Mouse (Mus musculus): ENCODE results near the gene Ptch2. TPM values are rescaled to one million over a fixed set of nuclear protein-coding genes. Genes with fewer than 3 reads are reported as not detected.
A peak's percentile ranks its signal among the peaks of the same experiment; 100 is the strongest.

Ptch2 gene
- polyA plus RNA-seq, 1 experiment from 2014 or later: 7.1 TPM

DNA sequence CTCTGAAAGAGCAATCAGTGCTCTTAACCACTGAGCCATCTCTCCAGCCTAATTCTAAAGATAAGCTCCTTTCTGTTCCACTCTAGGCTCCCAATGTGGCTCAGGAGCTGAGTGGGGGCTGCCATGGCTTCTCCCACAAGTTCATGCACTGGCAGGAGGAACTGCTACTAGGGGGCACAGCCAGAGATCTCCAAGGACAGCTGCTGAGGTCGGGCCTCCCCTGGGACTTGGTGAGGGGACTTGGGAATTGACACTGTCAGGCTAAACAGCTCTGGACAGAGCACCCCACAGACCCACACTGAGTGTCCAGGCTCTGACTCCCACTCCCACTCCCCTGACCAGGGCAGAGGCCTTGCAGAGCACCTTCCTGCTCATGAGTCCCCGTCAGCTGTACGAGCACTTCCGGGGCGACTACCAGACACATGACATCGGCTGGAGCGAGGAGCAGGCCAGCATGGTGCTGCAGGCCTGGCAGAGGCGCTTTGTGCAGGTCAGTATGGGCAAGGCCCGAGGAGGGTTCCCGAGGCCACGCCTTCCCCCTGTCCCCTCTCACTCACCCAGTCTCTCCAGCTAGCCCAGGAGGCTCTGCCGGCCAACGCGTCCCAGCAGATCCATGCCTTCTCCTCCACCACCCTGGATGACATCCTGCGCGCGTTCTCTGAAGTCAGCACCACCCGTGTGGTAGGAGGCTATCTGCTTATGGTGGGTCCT, 12.1 kb downstream of the Ptch2 start:
- H3K36me3 ChIP-seq: peaks cover 53% of the 10 kb centered on the region
- ATAC-seq (ENCODE audit: low FRiP score): no peak
- no peaks in the 10 kb centered on the region for H3K27me3 ChIP-seq (replicated peaks)
- no peak overlapping the region for H3K9ac ChIP-seq (replicated peaks)
- peaks cover 11% of the 10 kb centered on the region for H3K4me1 ChIP-seq
- no peak overlapping the region for H3K4me2 ChIP-seq
- H3K27ac ChIP-seq (replicated peaks): no peak overlapping the region
- 90% methylated on average over 18 of the region's 18 CpGs for WGBS
- no peak overlapping the region for H3K4me3 ChIP-seq (replicated peaks)
- H3K9me3 ChIP-seq (replicated peaks): no peaks in the 10 kb centered on the region

DNA sequence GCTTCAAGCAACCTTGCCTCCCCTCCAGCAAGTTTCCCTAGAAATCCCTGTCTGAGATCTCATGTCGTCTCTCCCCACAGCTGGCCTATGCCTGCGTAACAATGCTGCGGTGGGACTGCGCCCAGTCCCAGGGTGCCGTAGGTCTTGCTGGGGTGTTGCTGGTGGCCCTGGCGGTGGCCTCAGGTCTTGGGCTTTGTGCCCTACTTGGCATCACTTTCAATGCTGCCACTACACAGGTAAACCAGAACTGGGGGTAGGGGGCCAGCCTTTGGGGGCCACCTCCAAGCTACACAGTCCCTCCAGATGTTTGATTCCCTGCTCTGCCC, 12.6 kb downstream of the Ptch2 start:
- no peak for ATAC-seq (ENCODE audit: low FRiP score)
- Histone ChIP-seq H3K4me1 (peaks cover 11% of the 10 kb centered on the region), H3K36me3 (peaks cover 58% of the 10 kb centered on the region), H3K4me2 (no peak overlapping the region), H3K4me3 (replicated peaks) (no peak overlapping the region), H3K9ac (replicated peaks) (no peak overlapping the region), H3K27me3 (replicated peaks) (no peaks in the 10 kb centered on the region), H3K27ac (replicated peaks) (no peak overlapping the region), H3K9me3 (replicated peaks) (no peaks in the 10 kb centered on the region)
- 91% methylated on average over 6 of the region's 6 CpGs for WGBS

DNA sequence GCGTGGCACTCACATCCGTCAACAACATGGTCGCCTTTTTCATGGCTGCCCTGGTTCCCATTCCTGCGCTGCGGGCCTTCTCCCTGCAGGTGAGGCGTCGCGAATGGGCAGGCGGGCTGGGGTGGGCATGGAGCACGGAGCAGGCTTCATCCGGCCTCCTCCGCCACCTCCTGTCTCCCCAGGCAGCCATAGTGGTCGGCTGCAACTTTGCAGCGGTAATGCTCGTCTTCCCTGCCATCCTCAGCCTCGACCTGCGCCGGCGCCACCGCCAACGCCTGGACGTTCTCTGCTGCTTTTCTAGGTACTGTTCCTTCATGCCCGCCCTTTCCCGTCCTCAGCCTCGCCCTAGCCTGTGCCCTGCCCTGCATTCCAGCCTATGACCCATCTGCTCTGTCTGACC, 13.5 kb downstream of the Ptch2 start:
- Histone ChIP-seq H3K27me3 (replicated peaks) (no peaks in the 10 kb centered on the region), H3K27ac (replicated peaks) (no peak overlapping the region), H3K4me3 (replicated peaks) (no peak overlapping the region), H3K36me3 (peaks cover 66% of the 10 kb centered on the region), H3K9me3 (replicated peaks) (no peaks in the 10 kb centered on the region), H3K4me1 (peaks cover 11% of the 10 kb centered on the region), H3K4me2 (no peak overlapping the region), H3K9ac (replicated peaks) (no peak overlapping the region)
- no peak for ATAC-seq (ENCODE audit: low FRiP score)
- 93% methylated on average over 25 of the region's 25 CpGs for WGBS

DNA sequence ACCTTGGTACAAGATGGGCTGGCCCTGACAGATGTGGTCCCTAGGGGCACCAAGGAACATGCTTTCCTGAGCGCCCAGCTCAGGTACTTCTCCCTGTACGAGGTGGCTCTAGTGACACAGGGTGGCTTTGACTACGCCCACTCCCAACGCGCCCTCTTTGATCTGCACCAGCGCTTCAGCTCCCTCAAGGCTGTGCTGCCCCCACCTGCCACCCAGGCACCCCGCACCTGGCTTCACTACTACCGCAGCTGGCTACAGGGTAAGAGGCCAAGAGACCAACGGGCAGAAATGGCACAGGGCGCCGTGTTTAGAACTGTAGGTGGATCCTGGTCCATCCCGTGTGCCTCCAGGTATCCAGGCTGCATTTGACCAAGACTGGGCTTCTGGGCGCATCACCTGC, 14.4 kb downstream of the Ptch2 start:
- ATAC-seq (ENCODE audit: low FRiP score): no peak
- Histone ChIP-seq H3K36me3 (peaks cover 73% of the 10 kb centered on the region), H3K4me3 (replicated peaks) (no peak overlapping the region), H3K4me1 (peaks cover 5% of the 10 kb centered on the region; the same call in 1 of the 2 replicates), H3K4me2 (no peak overlapping the region), H3K9me3 (replicated peaks) (no peaks in the 10 kb centered on the region), H3K27ac (replicated peaks) (no peak overlapping the region), H3K27me3 (replicated peaks) (no peaks in the 10 kb centered on the region), H3K9ac (replicated peaks) (no peak overlapping the region)
- 93% methylated on average over 13 of the region's 13 CpGs for WGBS

DNA sequence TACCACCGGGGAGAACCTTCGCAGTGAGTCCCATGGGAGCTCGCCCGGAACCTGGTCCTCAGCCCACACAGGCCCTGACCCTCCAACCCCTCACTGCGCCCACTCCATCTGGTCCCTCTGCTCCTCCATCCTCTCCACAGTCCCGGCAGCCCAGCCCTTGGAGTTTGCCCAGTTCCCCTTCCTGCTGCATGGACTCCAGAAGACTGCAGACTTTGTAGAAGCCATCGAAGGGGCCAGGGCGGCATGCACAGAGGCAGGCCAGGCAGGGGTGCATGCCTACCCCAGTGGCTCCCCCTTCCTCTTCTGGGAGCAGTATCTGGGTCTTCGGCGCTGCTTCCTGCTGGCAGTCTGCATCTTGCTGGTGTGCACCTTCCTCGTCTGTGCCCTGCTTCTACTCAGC, 15.1 kb downstream of the Ptch2 start:
- H3K9me3 ChIP-seq (replicated peaks): no peaks in the 10 kb centered on the region
- H3K27ac ChIP-seq (replicated peaks): no peak overlapping the region
- H3K27me3 ChIP-seq (replicated peaks): no peaks in the 10 kb centered on the region
- H3K36me3 ChIP-seq: peaks cover 73% of the 10 kb centered on the region
- no peak overlapping the region for H3K4me2 ChIP-seq
- WGBS: 90% methylated on average over 11 of the region's 11 CpGs
- H3K4me3 ChIP-seq (replicated peaks): no peak overlapping the region
- no peak overlapping the region for H3K9ac ChIP-seq (replicated peaks)
- no peak for ATAC-seq (ENCODE audit: low FRiP score)
- peaks cover under 1% of the 10 kb centered on the region; the same call in 1 of the 2 replicates for H3K4me1 ChIP-seq

DNA sequence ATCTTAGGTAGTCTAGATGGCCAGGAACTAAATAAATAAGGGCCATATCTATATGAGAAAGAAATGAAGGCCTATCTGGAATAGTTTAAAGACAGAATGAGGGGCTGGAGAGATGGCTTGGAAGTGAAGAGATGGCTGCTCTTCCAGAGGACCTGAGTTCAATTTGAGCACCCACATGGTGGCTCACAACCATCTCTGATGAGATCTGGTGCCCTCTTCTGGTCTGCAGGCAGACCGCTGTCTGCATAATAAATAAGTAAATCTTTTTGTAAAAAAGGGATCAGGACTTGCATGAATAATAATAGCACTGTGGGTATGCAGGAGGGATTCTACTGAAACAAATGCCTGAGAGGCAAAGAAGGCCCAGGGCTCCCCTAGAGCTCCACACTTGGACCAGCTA, 17.4 kb downstream of the Ptch2 start:
- no peak for ATAC-seq (ENCODE audit: low FRiP score)
- Histone ChIP-seq H3K27ac (replicated peaks) (no peak overlapping the region), H3K4me1 (no peaks in the 10 kb centered on the region), H3K27me3 (replicated peaks) (no peaks in the 10 kb centered on the region), H3K9ac (replicated peaks) (no peak overlapping the region), H3K4me2 (no peak overlapping the region), H3K4me3 (replicated peaks) (no peak overlapping the region), H3K36me3 (peaks cover 65% of the 10 kb centered on the region), H3K9me3 (replicated peaks) (no peaks in the 10 kb centered on the region)
- WGBS: 93% methylated on average over 1 of the region's 1 CpGs

DNA sequence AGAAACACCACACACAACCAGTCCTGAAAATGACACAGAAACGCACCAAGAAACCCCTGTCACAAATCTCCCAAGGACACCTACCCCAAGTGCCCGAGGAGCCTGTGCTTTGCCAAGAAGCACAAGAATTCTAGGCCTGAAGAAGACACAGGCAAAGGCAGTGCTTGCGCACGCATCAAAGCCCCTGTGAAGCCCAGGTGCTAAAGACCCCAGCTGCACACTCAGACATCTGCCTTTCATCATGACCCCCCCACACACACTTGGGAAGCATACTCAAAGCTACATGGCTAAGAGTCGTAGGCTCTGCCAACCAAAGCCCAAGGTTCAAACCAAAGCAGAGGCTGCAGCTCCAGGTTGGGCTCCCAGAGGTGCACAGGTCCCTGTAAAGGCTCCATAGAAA, 19.7 kb downstream of the Ptch2 start:
- Histone ChIP-seq H3K36me3 (peaks cover 42% of the 10 kb centered on the region), H3K4me3 (replicated peaks) (no peak overlapping the region), H3K4me1 (peaks cover 8% of the 10 kb centered on the region), H3K9me3 (replicated peaks) (no peaks in the 10 kb centered on the region), H3K27me3 (replicated peaks) (no peaks in the 10 kb centered on the region), H3K9ac (replicated peaks) (no peak overlapping the region), H3K4me2 (no peak overlapping the region), H3K27ac (replicated peaks) (no peak overlapping the region)
- WGBS: 90% methylated on average over 5 of the region's 5 CpGs
- ATAC-seq (ENCODE audit: low FRiP score): no peak

DNA sequence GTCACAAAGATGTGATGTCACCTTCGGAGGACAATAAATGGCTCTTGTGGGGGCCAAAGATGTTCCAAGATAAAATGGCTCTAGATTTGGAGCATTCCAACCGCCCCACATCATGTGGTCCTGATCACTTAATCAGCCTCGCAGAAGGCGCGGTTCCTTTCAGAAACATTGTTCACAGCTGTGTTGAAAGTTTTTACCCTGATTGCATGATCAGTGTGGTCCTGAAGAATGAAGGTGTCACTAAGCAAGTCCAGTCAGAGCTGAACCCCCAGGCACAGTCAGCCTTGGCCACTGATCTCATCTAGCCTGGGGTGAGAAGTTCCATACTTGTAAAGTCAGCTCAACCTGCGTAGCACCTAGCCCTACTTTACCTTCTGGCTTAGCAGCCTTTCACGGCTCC, 22.1 kb downstream of the Ptch2 start:
- H3K27me3 ChIP-seq (replicated peaks): no peaks in the 10 kb centered on the region
- 95% methylated on average over 7 of the region's 7 CpGs for WGBS
- H3K4me2 ChIP-seq: no peak overlapping the region
- no peak overlapping the region for H3K4me3 ChIP-seq (replicated peaks)
- ATAC-seq (ENCODE audit: low FRiP score): no peak
- no peak overlapping the region for H3K27ac ChIP-seq (replicated peaks)
- H3K9ac ChIP-seq (replicated peaks): no peak overlapping the region
- peaks cover 15% of the 10 kb centered on the region for H3K4me1 ChIP-seq
- H3K9me3 ChIP-seq (replicated peaks): no peaks in the 10 kb centered on the region
- H3K36me3 ChIP-seq: peaks cover 26% of the 10 kb centered on the region

DNA sequence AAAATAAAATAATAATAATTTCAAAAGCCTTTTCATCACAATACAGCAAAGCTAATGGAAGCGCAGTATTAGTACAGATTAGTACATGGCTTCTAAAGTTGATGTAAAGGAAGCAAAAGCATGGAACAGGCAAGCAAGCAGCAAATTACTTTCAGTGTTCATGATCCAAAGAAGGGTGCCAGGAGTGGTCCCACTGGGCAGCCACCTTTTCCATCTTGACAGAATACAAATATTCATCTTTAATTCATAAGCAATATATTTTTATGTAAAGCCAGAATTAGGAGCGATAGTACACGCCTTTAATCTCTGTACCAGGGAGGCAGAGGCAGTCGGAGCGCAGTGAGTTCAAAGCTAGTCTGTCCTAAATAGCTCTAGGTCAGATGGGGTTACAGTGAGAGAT, 23.8 kb downstream of the Ptch2 start:
- Histone ChIP-seq H3K9ac (replicated peaks) (peak overlapping the region; percentile 75), H3K27ac (replicated peaks) (peak overlapping the region; percentile 92), H3K4me2 (peak overlapping the region; percentile 97), H3K9me3 (replicated peaks) (no peaks in the 10 kb centered on the region), H3K36me3 (peaks cover 10% of the 10 kb centered on the region), H3K27me3 (replicated peaks) (no peaks in the 10 kb centered on the region), H3K4me3 (replicated peaks) (peak overlapping the region; percentile 81), H3K4me1 (peaks cover 19% of the 10 kb centered on the region)
- 70% methylated on average over 5 of the region's 5 CpGs for WGBS
- ATAC-seq (ENCODE audit: low FRiP score): no peak; the same call in 1 of the 2 replicates

DNA sequence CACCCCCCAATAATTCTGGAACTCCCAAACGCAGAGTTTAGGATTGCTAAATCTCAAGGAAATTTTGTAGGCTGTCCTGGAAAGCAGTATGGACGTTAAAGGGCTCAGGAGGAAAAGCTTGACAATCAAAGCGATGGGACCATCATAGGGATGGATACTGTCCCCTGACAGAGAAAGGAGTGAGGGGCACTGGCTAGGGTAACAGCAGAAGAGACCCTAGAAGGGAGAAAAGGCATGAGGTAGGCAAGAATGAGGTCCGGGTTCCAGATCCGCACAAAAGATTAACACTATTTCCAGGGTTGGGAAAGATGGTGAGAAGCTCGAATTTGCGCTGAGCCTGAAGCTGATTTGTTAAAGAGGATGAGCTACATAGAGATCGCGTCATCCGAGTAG, 24.2 kb downstream of the Ptch2 start:
- Histone ChIP-seq H3K9me3 (replicated peaks) (no peaks in the 10 kb centered on the region), H3K4me1 (peaks cover 23% of the 10 kb centered on the region), H3K27me3 (replicated peaks) (no peaks in the 10 kb centered on the region), H3K4me3 (replicated peaks) (peak overlapping the region; percentile 81), H3K27ac (replicated peaks) (peak overlapping the region; percentile 92), H3K36me3 (peaks cover 6% of the 10 kb centered on the region), H3K9ac (replicated peaks) (peak overlapping the region; percentile 75), H3K4me2 (peak overlapping the region; percentile 97)
- ATAC-seq (ENCODE audit: low FRiP score): peak; percentile 18; the same call in 1 of the 2 replicates
- 6% methylated on average over 10 of the region's 10 CpGs for WGBS

DNA sequence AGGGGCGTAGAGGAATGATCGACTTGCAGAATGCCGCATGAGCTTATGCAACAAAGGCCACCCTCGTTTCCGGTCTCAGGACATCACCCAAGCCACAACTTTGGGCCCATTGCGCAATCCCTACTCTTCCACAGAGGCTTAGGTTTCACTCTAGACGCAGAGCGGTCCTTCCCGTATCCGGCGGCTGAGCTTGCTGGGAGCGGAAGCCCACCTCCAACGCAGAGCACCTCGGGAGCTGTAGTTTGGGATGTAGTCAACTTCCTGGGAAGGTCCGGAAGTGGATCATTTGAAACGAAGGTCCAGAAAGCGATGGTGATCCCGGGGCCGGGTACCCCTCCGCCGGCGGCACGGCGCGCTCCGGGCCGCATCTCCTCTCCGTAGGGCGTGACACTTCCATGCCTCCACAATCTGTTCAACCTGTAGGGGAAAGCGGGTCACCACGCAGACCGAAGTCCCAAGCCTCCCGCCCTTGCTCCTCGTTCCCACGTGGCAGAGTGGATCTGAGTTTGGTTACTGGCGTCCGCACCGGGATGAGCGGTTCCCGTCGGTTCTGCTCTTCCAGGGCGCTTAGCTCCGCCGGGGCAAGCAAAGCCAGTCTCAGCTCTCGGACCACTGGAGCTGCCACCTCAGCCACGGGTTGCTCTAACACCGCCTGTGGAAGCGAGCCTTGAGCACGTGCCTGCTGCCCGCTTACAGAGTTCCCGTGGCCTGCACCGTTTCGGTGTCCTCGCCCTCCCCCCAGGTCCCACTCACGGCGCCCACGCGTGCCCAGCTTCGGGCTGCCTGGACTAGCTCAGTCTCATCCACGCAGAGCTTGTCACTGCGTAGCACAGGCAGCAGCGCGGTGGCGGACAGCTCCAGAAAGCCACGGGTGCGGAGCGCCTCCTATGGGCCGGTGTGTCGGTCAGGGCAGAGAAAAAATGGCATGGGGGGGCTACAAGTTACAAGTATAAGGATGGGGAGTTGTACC, 24.9 kb downstream of the Ptch2 start:
- Histone ChIP-seq H3K27ac (replicated peaks) (peak overlapping the region; percentile 92), H3K9ac (replicated peaks) (peak overlapping the region; percentile 75), H3K4me1 (peaks cover 30% of the 10 kb centered on the region), H3K4me3 (replicated peaks) (peak overlapping the region; percentile 81), H3K4me2 (peak overlapping the region; percentile 97), H3K9me3 (replicated peaks) (no peaks in the 10 kb centered on the region), H3K27me3 (replicated peaks) (no peaks in the 10 kb centered on the region), H3K36me3 (0 out of 2 replicates have a peak, but pooled peaks cover under 1% of the 10 kb centered on the region)
- under 1% methylated on average over 69 of the region's 69 CpGs for WGBS
- peak; percentile 94 for ATAC-seq (ENCODE audit: low FRiP score)

DNA sequence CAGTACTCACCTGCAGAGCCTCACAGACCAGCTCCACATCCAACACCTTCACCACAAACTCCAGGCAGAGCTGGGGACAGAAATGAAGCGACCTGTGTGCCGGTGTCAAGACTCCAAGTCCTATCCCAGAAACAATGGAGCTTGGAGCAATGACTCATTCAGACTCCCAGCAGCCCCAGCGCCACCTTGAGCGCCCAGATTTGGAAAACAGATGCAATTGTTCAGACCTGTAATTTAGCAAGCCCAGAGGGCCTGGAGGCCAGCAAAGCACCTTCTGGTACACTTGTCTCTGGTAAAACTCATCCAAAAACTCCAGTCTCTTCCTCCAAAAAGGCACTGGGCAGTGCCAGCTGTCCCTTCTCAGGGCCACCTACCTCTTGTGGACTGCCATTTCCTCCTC, 26.3 kb downstream of the Ptch2 start:
- Histone ChIP-seq H3K9ac (replicated peaks) (no peak overlapping the region), H3K36me3 (peaks cover 2% of the 10 kb centered on the region; the same call in 1 of the 2 replicates), H3K9me3 (replicated peaks) (no peaks in the 10 kb centered on the region), H3K27me3 (replicated peaks) (no peaks in the 10 kb centered on the region), H3K4me3 (replicated peaks) (no peak overlapping the region), H3K4me2 (no peak overlapping the region), H3K4me1 (peaks cover 36% of the 10 kb centered on the region), H3K27ac (replicated peaks) (no peak overlapping the region)
- WGBS: 91% methylated on average over 4 of the region's 4 CpGs
- ATAC-seq (ENCODE audit: low FRiP score): no peak

All from neural tube, embryonic 15.5 days (tissue).